Mouse (Mus musculus) layer of hippocampus, adult 2 months (tissue): ENCODE measurements at regions not wholly inside any gene's neighbourhood (a gene's known extent, or its start where the extent isn't known, plus 50 kb on each side); places are given as distances from the start of the nearest gene placed in this dataset.

ENCODE experiments used
- DNase-seq, 2 experiments: peaks; one replicate each; pipeline ENCODE4 v3.0.0; 2022; ENCODE audit warnings: low spot score in 2 of 2
- H3K27ac ChIP-seq: fragments of 200-600 bp; 2 replicates; pipeline ENCODE4 v1.8.1; 2022
- H3K4me3 ChIP-seq: fragments of 200-600 bp; 2 replicates; pipeline ENCODE4 v1.8.1; 2022; ENCODE audit warnings: mild to moderate bottlenecking
- CTCF ChIP-seq: fragments of 200-600 bp; conservative IDR thresholded peaks from 2 replicates; pipeline ENCODE4 v1.8.1; 2022; ENCODE audit warnings: antibody characterized with exemption, mild to moderate bottlenecking, moderate library complexity

- no peak for TF ChIP-seq CTCF
- DNase-seq, result no peak
- Histone ChIP-seq H3K4me3 (no peak overlapping the region), H3K27ac (no peak overlapping the region)
Observed at GRCm38 (mm10) chr11:6763001-6763400, 74.5 kb downstream of the Gm11983 start.

DNA sequence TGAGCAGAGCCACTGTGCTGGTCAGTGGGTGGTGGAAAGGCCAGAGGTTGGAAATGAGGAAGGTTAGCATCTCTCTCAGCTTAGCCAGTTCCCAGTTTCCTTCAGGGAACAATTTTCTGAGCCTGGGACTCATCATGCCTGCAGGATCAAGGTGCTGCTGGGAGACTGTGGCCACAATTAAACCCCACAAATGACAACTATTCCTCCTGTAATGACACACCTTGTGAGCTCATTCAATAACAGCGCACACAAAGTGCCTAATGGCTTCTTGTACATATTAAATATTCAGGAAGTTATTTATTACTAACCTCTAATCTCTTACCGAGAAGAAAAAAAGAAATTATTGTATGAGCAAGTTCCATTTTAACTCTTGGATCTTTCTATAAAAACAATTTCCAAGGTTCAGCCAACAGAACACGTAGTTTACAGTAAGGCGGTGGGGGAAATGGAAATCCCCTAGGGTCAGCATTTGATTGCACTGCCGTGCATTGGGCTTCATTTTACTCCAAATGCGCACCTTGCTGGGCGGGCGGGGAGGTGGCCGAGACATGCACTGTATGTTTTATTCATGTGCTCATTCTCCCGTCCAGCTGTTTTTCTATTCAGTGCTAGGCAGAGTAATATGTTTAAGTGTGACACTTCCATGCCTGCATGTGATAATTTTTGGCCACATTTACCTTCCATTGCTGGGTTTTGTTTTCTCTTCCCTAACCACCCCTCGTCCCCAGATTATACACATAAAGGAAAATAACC, 75.4 kb downstream of the Gm11983 start:
- TF ChIP-seq CTCF, result no peak
- H3K27ac ChIP-seq, result no peak overlapping the region
- no peak overlapping the region for H3K4me3 ChIP-seq
- DNase-seq, result no peak

DNA sequence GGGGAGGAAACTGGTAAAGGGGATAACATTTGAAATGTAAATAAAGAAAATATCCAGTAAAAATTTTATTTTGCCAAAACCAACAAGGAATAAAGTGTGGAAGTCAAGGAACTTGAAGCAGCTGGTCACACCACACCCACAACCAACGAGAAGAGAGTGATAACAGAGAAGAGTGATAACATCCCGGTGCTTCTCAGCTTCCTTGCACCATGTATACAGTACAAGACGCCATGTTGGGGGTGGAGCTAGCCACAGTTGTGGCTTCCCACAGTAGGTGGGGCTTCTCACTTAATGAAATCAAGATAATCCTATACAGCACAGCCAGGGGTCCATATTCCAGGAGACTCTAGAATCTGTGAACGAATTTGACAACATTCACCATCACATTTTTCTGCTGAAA, 77.9 kb downstream of the Gm11983 start:
- no peak overlapping the region for H3K27ac ChIP-seq

GRCm38 (mm10) chr11:6739439-6739838, 81.1 kb downstream of the Ramp3 start:
- no peak overlapping the region for H3K27ac ChIP-seq
- DNase-seq, result no peak
- no peak overlapping the region for H3K4me3 ChIP-seq
- no peak for TF ChIP-seq CTCF

More for the DNA sequence above, 77.9 kb downstream of the Gm11983 start:
- DNase-seq, result no peak
- H3K4me3 ChIP-seq, result no peak overlapping the region
- no peak for TF ChIP-seq CTCF

DNA sequence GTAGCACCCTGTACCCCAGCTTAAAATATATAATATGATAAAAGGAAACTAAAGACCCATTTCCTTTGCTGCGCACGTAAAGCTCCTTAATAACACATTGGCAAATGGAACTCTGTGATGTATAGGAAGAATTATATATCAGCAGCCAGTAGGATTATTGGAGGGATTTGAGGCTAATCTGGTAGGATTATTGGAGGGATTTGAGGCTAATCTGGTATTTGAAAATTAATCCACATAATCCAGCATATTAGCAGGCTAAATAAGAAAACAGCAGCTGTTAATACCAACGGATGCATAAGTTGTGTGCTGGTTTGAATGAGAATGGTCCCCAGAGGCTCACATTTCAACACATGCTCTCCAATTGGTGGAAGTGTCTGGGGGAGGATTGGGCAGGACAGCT, 80.3 kb downstream of the Ramp3 start:
- DNase-seq, result no peak
- no peak overlapping the region for H3K4me3 ChIP-seq
- TF ChIP-seq CTCF, result no peak
- H3K27ac ChIP-seq, result no peak overlapping the region

- no peak for DNase-seq
- Histone ChIP-seq H3K4me3 (no peak overlapping the region), H3K27ac (no peak overlapping the region)
- no peak for TF ChIP-seq CTCF
Observed at GRCm38 (mm10) chr11:6738163-6738562, 79.8 kb downstream of the Ramp3 start.

- no peak for DNase-seq
- H3K27ac ChIP-seq, result no peak overlapping the region
- no peak for TF ChIP-seq CTCF
- no peak overlapping the region for H3K4me3 ChIP-seq
Observed at GRCm38 (mm10) chr11:6734746-6735430, 76.6 kb downstream of the Ramp3 start.

DNA sequence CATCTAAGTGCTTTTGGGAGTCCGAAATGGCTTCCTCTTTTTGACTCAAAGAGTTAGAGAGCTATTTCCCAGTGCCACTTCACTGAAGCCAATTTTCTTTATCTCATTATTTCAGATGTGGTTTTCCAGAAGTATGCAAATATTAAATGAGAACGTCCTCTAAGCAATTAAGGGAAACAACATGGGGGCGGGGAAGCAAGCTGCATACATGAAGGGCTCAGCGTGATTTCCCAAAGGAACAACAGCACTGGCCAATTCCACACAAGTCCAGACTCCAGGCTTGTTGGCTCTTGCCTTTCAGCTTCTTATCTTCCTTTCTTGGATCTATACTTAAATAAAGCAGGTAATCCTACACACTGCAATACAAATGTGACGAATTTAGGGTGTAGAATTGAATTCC, 73.2 kb downstream of the Ramp3 start:
- no peak for TF ChIP-seq CTCF
- no peak for DNase-seq
- H3K27ac ChIP-seq, result no peak overlapping the region
- no peak overlapping the region for H3K4me3 ChIP-seq
